Mouse (Mus musculus): ENCODE results near the gene Ints3. TPM values are rescaled to one million over a fixed set of nuclear protein-coding genes. Genes with fewer than 3 reads are reported as not detected.
"Not testable (repeated sequence)": the region's sequence is repeated elsewhere in the genome, so short reads cannot be mapped to it uniquely, and the experiment has no call there.

The Ints3 gene
- polyA plus RNA-seq, 1 experiment from 2014 or later = 50.5 TPM

GRCm38 (mm10) chr3:90371857-90372256 is 61.6 kb downstream of the Ints3 start:
- ATAC-seq (replicated peaks; ENCODE audit: low FRiP score) = no peak

GRCm38 (mm10) chr3:90369041-90369440 is 64.4 kb downstream of the Ints3 start:
- Histone ChIP-seq H3K4me3 (ENCODE audit: low read depth, low read length) (no peak overlapping the region), H3K9me3 (ENCODE audit: control insufficient read depth, low read length) (no peaks in the 10 kb centered on the region), H3K36me3 (ENCODE audit: control insufficient read depth, insufficient read depth, low read length) (no peaks in the 10 kb centered on the region), H3K27me3 (ENCODE audit: control insufficient read depth, insufficient read depth, low read length) (no peaks in the 10 kb centered on the region), H3K4me2 (ENCODE audit: low read depth, low read length, severe bottlenecking) (no peak overlapping the region), H3K4me1 (replicated peaks; ENCODE audit: control insufficient read depth, insufficient read depth, low read length) (no peaks in the 10 kb centered on the region), H3K27ac (ENCODE audit: low read depth, low read length) (no peak overlapping the region), H3K9ac (ENCODE audit: low read length) (no peak overlapping the region)
- WGBS = 61% methylated on average over 2 of the region's 2 CpGs
- DNase-seq (ENCODE audit: low spot score) = no peak
- ATAC-seq (replicated peaks; ENCODE audit: low FRiP score) = no peak

More at GRCm38 (mm10) chr3:90371857-90372256, 61.6 kb downstream of the Ints3 start:
- 0 out of 2 replicates have a peak, but pooled peaks cover 2% of the 10 kb centered on the region for H3K4me1 ChIP-seq (replicated peaks; ENCODE audit: control insufficient read depth, insufficient read depth, low read length)
- DNase-seq (ENCODE audit: low spot score) = no peak
- 82% methylated on average over 7 of the region's 7 CpGs for WGBS
- no peak overlapping the region for H3K4me3 ChIP-seq (ENCODE audit: low read depth, low read length)
- no peak overlapping the region for H3K4me2 ChIP-seq (ENCODE audit: low read depth, low read length, severe bottlenecking)
- no peak overlapping the region for H3K9ac ChIP-seq (ENCODE audit: low read length)
- no peaks in the 10 kb centered on the region for H3K36me3 ChIP-seq (ENCODE audit: control insufficient read depth, insufficient read depth, low read length)
- H3K9me3 ChIP-seq (ENCODE audit: control insufficient read depth, low read length) = no peaks in the 10 kb centered on the region
- H3K27ac ChIP-seq (ENCODE audit: low read depth, low read length) = no peak overlapping the region
- H3K27me3 ChIP-seq (ENCODE audit: control insufficient read depth, insufficient read depth, low read length) = no peaks in the 10 kb centered on the region

- Histone ChIP-seq H3K4me1 (replicated peaks; ENCODE audit: control insufficient read depth, insufficient read depth, low read length) (no peaks in the 10 kb centered on the region), H3K4me3 (ENCODE audit: low read depth, low read length) (no peak overlapping the region), H3K4me2 (ENCODE audit: low read depth, low read length, severe bottlenecking) (no peak overlapping the region), H3K27me3 (ENCODE audit: control insufficient read depth, insufficient read depth, low read length) (no peaks in the 10 kb centered on the region), H3K9ac (ENCODE audit: low read length) (no peak overlapping the region), H3K27ac (ENCODE audit: low read depth, low read length) (no peak overlapping the region), H3K9me3 (ENCODE audit: control insufficient read depth, low read length) (no peaks in the 10 kb centered on the region), H3K36me3 (ENCODE audit: control insufficient read depth, insufficient read depth, low read length) (no peaks in the 10 kb centered on the region; the same call in 1 of the 2 replicates)
- 91% methylated on average over 5 of the region's 5 CpGs for WGBS
- DNase-seq (ENCODE audit: low spot score) = no peak
- ATAC-seq (replicated peaks; ENCODE audit: low FRiP score) = no peak
Observed at GRCm38 (mm10) chr3:90367001-90367632, 66.3 kb downstream of the Ints3 start.

GRCm38 (mm10) chr3:90362346-90362745 is 71.1 kb downstream of the Ints3 start:
- no peaks in the 10 kb centered on the region for H3K27me3 ChIP-seq (ENCODE audit: control insufficient read depth, insufficient read depth, low read length)
- H3K4me2 ChIP-seq (ENCODE audit: low read depth, low read length, severe bottlenecking) = no peak overlapping the region
- no peak overlapping the region for H3K4me3 ChIP-seq (ENCODE audit: low read depth, low read length)
- 90% methylated on average over 2 of the region's 2 CpGs for WGBS
- no peak for ATAC-seq (replicated peaks; ENCODE audit: low FRiP score)
- no peaks in the 10 kb centered on the region; the same call in 1 of the 2 replicates for H3K36me3 ChIP-seq (ENCODE audit: control insufficient read depth, insufficient read depth, low read length)
- DNase-seq (ENCODE audit: low spot score) = no peak
- H3K4me1 ChIP-seq (replicated peaks; ENCODE audit: control insufficient read depth, insufficient read depth, low read length) = no peaks in the 10 kb centered on the region
- no peaks in the 10 kb centered on the region for H3K9me3 ChIP-seq (ENCODE audit: control insufficient read depth, low read length)
- no peak overlapping the region for H3K9ac ChIP-seq (ENCODE audit: low read length)
- H3K27ac ChIP-seq (ENCODE audit: low read depth, low read length) = no peak overlapping the region

GRCm38 (mm10) chr3:90361476-90361875 is 71.9 kb downstream of the Ints3 start:
- no peak overlapping the region for H3K4me3 ChIP-seq (ENCODE audit: low read depth, low read length)
- H3K36me3 ChIP-seq (ENCODE audit: control insufficient read depth, insufficient read depth, low read length) = no peaks in the 10 kb centered on the region; the same call in 1 of the 2 replicates
- no peak overlapping the region for H3K27ac ChIP-seq (ENCODE audit: low read depth, low read length)
- no peaks in the 10 kb centered on the region for H3K4me1 ChIP-seq (replicated peaks; ENCODE audit: control insufficient read depth, insufficient read depth, low read length)
- H3K4me2 ChIP-seq (ENCODE audit: low read depth, low read length, severe bottlenecking) = no peak overlapping the region
- no peaks in the 10 kb centered on the region for H3K27me3 ChIP-seq (ENCODE audit: control insufficient read depth, insufficient read depth, low read length)
- DNase-seq (ENCODE audit: low spot score) (no peak), ATAC-seq (replicated peaks; ENCODE audit: low FRiP score) (no peak)
- 88% methylated on average over 4 of the region's 4 CpGs for WGBS
- H3K9me3 ChIP-seq (ENCODE audit: control insufficient read depth, low read length) = no peaks in the 10 kb centered on the region
- H3K9ac ChIP-seq (ENCODE audit: low read length) = no peak overlapping the region

- H3K4me3 ChIP-seq (ENCODE audit: low read depth, low read length) = no peak overlapping the region
- no peak overlapping the region for H3K27ac ChIP-seq (ENCODE audit: low read depth, low read length)
- peaks cover under 1% of the 10 kb centered on the region; the same call in 1 of the 2 replicates for H3K36me3 ChIP-seq (ENCODE audit: control insufficient read depth, insufficient read depth, low read length)
- H3K27me3 ChIP-seq (ENCODE audit: control insufficient read depth, insufficient read depth, low read length) = no peaks in the 10 kb centered on the region
- no peaks in the 10 kb centered on the region for H3K4me1 ChIP-seq (replicated peaks; ENCODE audit: control insufficient read depth, insufficient read depth, low read length)
- ATAC-seq (replicated peaks; ENCODE audit: low FRiP score) (no peak), DNase-seq (ENCODE audit: low spot score) (no peak)
- 100% methylated on average over 1 of the region's 1 CpGs for WGBS
- H3K9me3 ChIP-seq (ENCODE audit: control insufficient read depth, low read length) = no peaks in the 10 kb centered on the region
- H3K9ac ChIP-seq (ENCODE audit: low read length) = no peak overlapping the region
- H3K4me2 ChIP-seq (ENCODE audit: low read depth, low read length, severe bottlenecking) = no peak overlapping the region
Observed at GRCm38 (mm10) chr3:90359230-90359629, 74.2 kb downstream of the Ints3 start.

- no peaks in the 10 kb centered on the region for H3K4me1 ChIP-seq (replicated peaks; ENCODE audit: control insufficient read depth, insufficient read depth, low read length)
- H3K4me2 ChIP-seq (ENCODE audit: low read depth, low read length, severe bottlenecking) = no peak overlapping the region
- DNase-seq (ENCODE audit: low spot score) (no peak), ATAC-seq (replicated peaks; ENCODE audit: low FRiP score) (no peak)
- WGBS = 92% methylated on average over 7 of the region's 7 CpGs
- no peak overlapping the region for H3K4me3 ChIP-seq (ENCODE audit: low read depth, low read length)
- H3K27me3 ChIP-seq (ENCODE audit: control insufficient read depth, insufficient read depth, low read length) = no peaks in the 10 kb centered on the region
- no peaks in the 10 kb centered on the region for H3K9me3 ChIP-seq (ENCODE audit: control insufficient read depth, low read length)
- H3K36me3 ChIP-seq (ENCODE audit: control insufficient read depth, insufficient read depth, low read length) = peaks cover 6% of the 10 kb centered on the region; the same call in 1 of the 2 replicates
- H3K27ac ChIP-seq (ENCODE audit: low read depth, low read length) = no peak overlapping the region
- H3K9ac ChIP-seq (ENCODE audit: low read length) = no peak overlapping the region
Observed at GRCm38 (mm10) chr3:90357959-90358358, 75.5 kb downstream of the Ints3 start.

- Histone ChIP-seq H3K27me3 (ENCODE audit: control insufficient read depth, insufficient read depth, low read length) (no peaks in the 10 kb centered on the region), H3K36me3 (ENCODE audit: control insufficient read depth, insufficient read depth, low read length) (peaks cover 15% of the 10 kb centered on the region), H3K4me1 (replicated peaks; ENCODE audit: control insufficient read depth, insufficient read depth, low read length) (no peaks in the 10 kb centered on the region), H3K27ac (ENCODE audit: low read depth, low read length) (no peak overlapping the region), H3K9ac (ENCODE audit: low read length) (no peak overlapping the region), H3K4me2 (ENCODE audit: low read depth, low read length, severe bottlenecking) (no peak overlapping the region), H3K4me3 (ENCODE audit: low read depth, low read length) (no peak overlapping the region), H3K9me3 (ENCODE audit: control insufficient read depth, low read length) (no peaks in the 10 kb centered on the region)
- ATAC-seq (replicated peaks; ENCODE audit: low FRiP score) = no peak
- no peak for DNase-seq (ENCODE audit: low spot score)
- WGBS = 94% methylated on average over 4 of the region's 4 CpGs
Observed at GRCm38 (mm10) chr3:90347847-90348246, 85.6 kb downstream of the Ints3 start.

- not testable (repeated sequence) for H3K9ac ChIP-seq (ENCODE audit: low read length); DNase-seq (ENCODE audit: low spot score); H3K4me2 ChIP-seq (ENCODE audit: low read depth, low read length, severe bottlenecking); H3K27ac ChIP-seq (ENCODE audit: low read depth, low read length); H3K4me1 ChIP-seq (replicated peaks; ENCODE audit: control insufficient read depth, insufficient read depth, low read length); ATAC-seq (replicated peaks; ENCODE audit: low FRiP score); H3K4me3 ChIP-seq (ENCODE audit: low read depth, low read length); H3K9me3 ChIP-seq (ENCODE audit: control insufficient read depth, low read length); H3K36me3 ChIP-seq (ENCODE audit: control insufficient read depth, insufficient read depth, low read length); H3K27me3 ChIP-seq (ENCODE audit: control insufficient read depth, insufficient read depth, low read length)
- 53% methylated on average over 2 of the region's 2 CpGs for WGBS
Observed at GRCm38 (mm10) chr3:90342853-90343252, 90.6 kb downstream of the Ints3 start.
